Mouse (Mus musculus) CH12.LX (cell line): ENCODE data around the gene Abca2. TPM values are rescaled to one million over a fixed set of nuclear protein-coding genes. Genes with fewer than 3 reads are reported as not detected.

Experiments
- DNase-seq: peaks from one replicate; pipeline ENCODE4 v3.0.0-alpha.2; 2013; ENCODE audit errors: extremely low read depth
- H3K27ac ChIP-seq: 2 replicates; pipeline ENCODE4 v1.5.1; 2012; ENCODE audit warnings: low read depth, mild to moderate bottlenecking, control low read depth, moderate library complexity; ENCODE audit not compliant: insufficient read depth
- H3K27me3 ChIP-seq: replicated peaks from 2 replicates; pipeline ENCODE3; 2012; ENCODE audit warnings: inconsistent platforms
- H3K36me3 ChIP-seq, 2 experiments: replicated peaks in 1 of 2; 2 replicates each; pipeline versions ENCODE3 to v1.6.1; 2012; ENCODE audit warnings: inconsistent platforms in 1 of 2, low read length in 1 of 2, mild to moderate bottlenecking in 1 of 2, mixed read lengths in 1 of 2, moderate library complexity in 1 of 2; ENCODE audit not compliant: control insufficient read depth in 1 of 2, insufficient read depth in 1 of 2
- H3K4me1 ChIP-seq, 2 experiments: 2 replicates each; pipeline ENCODE4 v1.6.1; 2012; ENCODE audit warnings: inconsistent platforms in 1 of 2, moderate library complexity in 1 of 2; ENCODE audit not compliant: insufficient read depth in 2 of 2, control insufficient read depth in 1 of 2
- H3K4me2 ChIP-seq: 2 replicates; pipeline ENCODE4 v1.6.1; 2012; ENCODE audit warnings: low read depth, mild to moderate bottlenecking, control low read depth; ENCODE audit not compliant: poor library complexity, insufficient read depth, severe bottlenecking
- H3K4me3 ChIP-seq, 3 experiments: fragments of 150-350 bp in 1 of 3; sonication (generic) in 1 of 3; replicated peaks in 1 of 3; 2 replicates each; pipeline versions ENCODE3 to v1.5.1; 2011 to 2012; ENCODE audit warnings: low read depth in 2 of 3, low read length in 2 of 3, mild to moderate bottlenecking in 2 of 3, moderate library complexity in 2 of 3, control low read depth in 1 of 3, improper control_type of control experiment in 1 of 3, inconsistent platforms in 1 of 3, mixed read lengths in 1 of 3; ENCODE audit not compliant: poor library complexity in 1 of 3
- H3K79me2 ChIP-seq: replicated peaks from 2 replicates; pipeline ENCODE4 v1.6.1; 2012; ENCODE audit warnings: mild to moderate bottlenecking, moderate library complexity; ENCODE audit not compliant: control insufficient read depth, poor library complexity, insufficient read depth, severe bottlenecking; ENCODE audit errors: extremely low read depth
- H3K9ac ChIP-seq: 2 replicates; pipeline ENCODE4 v1.6.1; 2012; ENCODE audit warnings: low read depth, mild to moderate bottlenecking, control low read depth, moderate library complexity; ENCODE audit not compliant: insufficient read depth
- H3K9me3 ChIP-seq: replicated peaks from 2 replicates; pipeline ENCODE3; 2012; ENCODE audit warnings: low read length, inconsistent platforms, mixed read lengths
- BHLHE40 ChIP-seq: IDR thresholded peaks from 2 replicates; pipeline ENCODE4 v1.6.1; 2011; ENCODE audit warnings: mild to moderate bottlenecking, low read depth, low read length, improper control_type of control experiment
- CHD2 ChIP-seq: IDR thresholded peaks from 2 replicates; pipeline ENCODE4 v1.6.1; 2011; ENCODE audit warnings: low read length, improper control_type of control experiment
- CTCF ChIP-seq, 2 experiments: IDR thresholded peaks in 1 of 2; conservative IDR thresholded peaks in 1 of 2; 2 replicates each; pipeline ENCODE4 v1.5.1; 2011 to 2012; ENCODE audit warnings: low read depth in 2 of 2, low read length in 2 of 2, improper control_type of control experiment in 1 of 2, inconsistent platforms in 1 of 2, mild to moderate bottlenecking in 1 of 2, moderate library complexity in 1 of 2
- E2F4 ChIP-seq: IDR thresholded peaks from 2 replicates; pipeline ENCODE4 v1.6.1; 2011; ENCODE audit warnings: low read depth, low read length, improper control_type of control experiment; ENCODE audit not compliant: insufficient replicate concordance
- ELF1 ChIP-seq: IDR thresholded peaks from 2 replicates; pipeline ENCODE4 v1.6.1; 2014; ENCODE audit warnings: low read depth, mild to moderate bottlenecking, inconsistent platforms, low read length, improper control_type of control experiment
- EP300 ChIP-seq: IDR thresholded peaks from 2 replicates; pipeline ENCODE4 v1.6.1; 2011; ENCODE audit warnings: low read length, improper control_type of control experiment
- ETS1 ChIP-seq: conservative IDR thresholded peaks from 2 replicates; pipeline ENCODE4 v1.6.1; 2012; ENCODE audit warnings: low read depth, mild to moderate bottlenecking, inconsistent platforms, low read length, improper control_type of control experiment, moderate library complexity
- GABPA ChIP-seq: IDR thresholded peaks from 2 replicates; pipeline ENCODE4 v1.6.1; 2012; ENCODE audit warnings: low read depth, low read length, improper control_type of control experiment, inconsistent platforms; ENCODE audit not compliant: insufficient replicate concordance
- HCFC1 ChIP-seq: IDR thresholded peaks from 2 replicates; pipeline ENCODE4 v1.6.1; 2012; ENCODE audit warnings: low read depth, mild to moderate bottlenecking, inconsistent platforms, low read length, improper control_type of control experiment
- IRF4 ChIP-seq: IDR thresholded peaks from 2 replicates; pipeline ENCODE4 v1.6.1; 2014; ENCODE audit warnings: low read depth, mild to moderate bottlenecking, inconsistent platforms, low read length, improper control_type of control experiment
- JUN ChIP-seq: IDR thresholded peaks from 2 replicates; pipeline ENCODE4 v1.6.1; 2011; ENCODE audit warnings: low read depth, mild to moderate bottlenecking, low read length, improper control_type of control experiment, moderate library complexity; ENCODE audit not compliant: insufficient read depth
- JUND ChIP-seq: conservative IDR thresholded peaks from 2 replicates; pipeline ENCODE4 v1.6.1; 2011; ENCODE audit warnings: low read depth, low read length, improper control_type of control experiment
- KAT2A ChIP-seq: IDR thresholded peaks from 2 replicates; pipeline ENCODE4 v1.6.1; 2012; ENCODE audit warnings: low read length, improper control_type of control experiment, inconsistent platforms; ENCODE audit not compliant: insufficient replicate concordance
- MAFK ChIP-seq: IDR thresholded peaks from 2 replicates; pipeline ENCODE4 v1.6.1; 2011; ENCODE audit warnings: low read length, improper control_type of control experiment; ENCODE audit not compliant: insufficient replicate concordance
- MAX ChIP-seq: IDR thresholded peaks from 2 replicates; pipeline ENCODE4 v1.6.1; 2011; ENCODE audit warnings: low read length, improper control_type of control experiment
- MAZ ChIP-seq: IDR thresholded peaks from 2 replicates; pipeline ENCODE4 v1.6.1; 2012; ENCODE audit warnings: low read depth, mild to moderate bottlenecking, inconsistent platforms, low read length, improper control_type of control experiment, moderate library complexity
- MEF2A ChIP-seq: IDR thresholded peaks from 2 replicates; pipeline ENCODE4 v1.6.1; 2014; ENCODE audit warnings: low read depth, mild to moderate bottlenecking, inconsistent platforms, low read length, improper control_type of control experiment, borderline replicate concordance
- MXI1 ChIP-seq: IDR thresholded peaks from 2 replicates; pipeline ENCODE4 v1.6.1; 2011; ENCODE audit warnings: mild to moderate bottlenecking, low read depth, low read length, improper control_type of control experiment
- MYC ChIP-seq: IDR thresholded peaks from 2 replicates; pipeline ENCODE4 v1.6.1; 2011; ENCODE audit warnings: low read depth, mild to moderate bottlenecking, improper control_type of control experiment, low read length
- NRF1 ChIP-seq: IDR thresholded peaks from 2 replicates; pipeline ENCODE4 v1.6.1; 2014; ENCODE audit warnings: low read depth, mild to moderate bottlenecking, inconsistent platforms, low read length, improper control_type of control experiment, moderate library complexity
- PAX5 ChIP-seq: IDR thresholded peaks from 2 replicates; pipeline ENCODE4 v1.6.1; 2012; ENCODE audit warnings: low read length, inconsistent platforms, mixed read lengths
- POLR2A ChIP-seq: IDR thresholded peaks from 2 replicates; pipeline ENCODE4 v1.6.1; 2011; ENCODE audit warnings: low read depth, mild to moderate bottlenecking, improper control_type of control experiment, low read length
- POLR2AphosphoS2 ChIP-seq: IDR thresholded peaks from 2 replicates; pipeline ENCODE4 v1.6.1; 2011; ENCODE audit warnings: low read depth, low read length, improper control_type of control experiment
- RAD21 ChIP-seq: IDR thresholded peaks from 2 replicates; pipeline ENCODE4 v1.6.1; 2011; ENCODE audit warnings: low read depth, mild to moderate bottlenecking, low read length, improper control_type of control experiment, moderate library complexity
- RCOR1 ChIP-seq: conservative IDR thresholded peaks from 2 replicates; pipeline ENCODE4 v1.6.1; 2012; ENCODE audit warnings: low read depth, mild to moderate bottlenecking, inconsistent platforms, low read length, improper control_type of control experiment
- SIN3A ChIP-seq: IDR thresholded peaks from 2 replicates; pipeline ENCODE4 v1.6.1; 2012; ENCODE audit warnings: low read length, improper control_type of control experiment, inconsistent platforms
- TCF12 ChIP-seq: IDR thresholded peaks from 2 replicates; pipeline ENCODE4 v1.6.1; 2014; ENCODE audit warnings: low read depth, mild to moderate bottlenecking, inconsistent platforms, low read length, improper control_type of control experiment
- USF1 ChIP-seq: IDR thresholded peaks from 2 replicates; pipeline ENCODE4 v1.6.1; 2014; ENCODE audit warnings: low read depth, mild to moderate bottlenecking, inconsistent platforms, low read length, improper control_type of control experiment
- USF2 ChIP-seq: conservative IDR thresholded peaks from 2 replicates; pipeline ENCODE4 v1.6.1; 2011; ENCODE audit warnings: low read depth, low read length, improper control_type of control experiment
- ZKSCAN1 ChIP-seq: IDR thresholded peaks from 2 replicates; pipeline ENCODE4 v1.6.1; 2012; ENCODE audit warnings: low read depth, inconsistent platforms, low read length, improper control_type of control experiment, borderline replicate concordance
- ZMIZ1 ChIP-seq: IDR thresholded peaks from 2 replicates; pipeline ENCODE4 v1.6.1; 2012; ENCODE audit warnings: low read depth, mild to moderate bottlenecking, inconsistent platforms, low read length, improper control_type of control experiment
- dilution Hi-C: fragments of 300-500 bp; cut with MboI; formaldehyde crosslinking; loops from 2 replicates; pipeline ENCODE4 v1.14.3; 2020; ENCODE audit warnings: low sequenced_read_pairs; ENCODE audit not compliant: extremely low pct_unique_long_range_greater_than_20kb, extremely low pct_ligation_motif_present
- in situ Hi-C: fragments of 300-500 bp; cut with MboI; formaldehyde crosslinking; loops from 3 replicates; pipeline ENCODE4 v1.14.3; 2019; ENCODE audit warnings: low sequenced_read_pairs, low pct_ligation_motif_present, low pct_unique_long_range_greater_than_20kb, mixed read lengths
- polyA plus RNA-seq: library from polyadenylated mRNA; unstranded; fragments of >175 nt; gene quantifications from 2 replicates; pipeline ENCODE4 v1.2.1, GENCODE M21; 2012; ENCODE audit warnings: low read depth; ENCODE audit not compliant: insufficient read length
- total RNA-seq, 2 experiments: library from RNA; depleted of rRNA; stranded (reverse); fragments of 300-350 nt in 1 of 2; fragments of >200 nt in 1 of 2; gene quantifications; 2 replicates each; pipeline ENCODE4 v1.2.3; 2012 to 2014

Abca2 gene
- total and polyA plus RNA-seq, 3 experiments = 5.0 to 23.4 (median 13.0) TPM

DNA sequence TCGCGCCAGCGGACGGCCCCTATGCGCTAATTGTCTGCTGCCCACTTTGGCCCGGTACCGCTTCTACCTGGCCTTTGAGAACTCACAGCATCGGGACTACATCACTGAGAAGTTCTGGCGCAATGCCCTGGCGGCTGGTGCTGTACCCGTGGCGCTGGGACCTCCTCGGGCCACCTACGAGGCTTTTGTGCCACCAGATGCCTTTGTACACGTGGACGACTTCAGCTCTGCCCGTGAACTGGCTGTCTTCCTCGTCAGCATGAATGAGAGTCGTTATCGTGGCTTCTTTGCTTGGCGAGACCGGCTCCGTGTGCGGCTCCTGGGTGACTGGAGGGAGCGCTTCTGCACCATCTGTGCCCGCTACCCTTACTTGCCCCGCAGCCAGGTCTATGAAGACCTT, 3.0 kb upstream of the Abca2 start:
- H3K4me1 ChIP-seq = peaks cover 33 to 72% of the 10 kb centered on the region in 2 experiments
- no peak overlapping the region for H3K9ac ChIP-seq
- in situ Hi-C loops = loop anchor here (10.0 kb wide), 1 partner anchor 129 kb away; the partner anchor contains the start of gene Edf1

GRCm38 (mm10) chr2:25426721-25427191, 1.7 kb upstream of the Abca2 start:
- no peak overlapping the region for H3K4me3 ChIP-seq
- H3K27ac ChIP-seq = peak overlapping the region; percentile 76
- H3K9ac ChIP-seq = peak overlapping the region; percentile 47
- no peaks in the 10 kb centered on the region for H3K27me3 ChIP-seq
- peaks cover 37 to 77% of the 10 kb centered on the region in 2 experiments for H3K4me1 ChIP-seq
- no peaks in the 10 kb centered on the region for H3K79me2 ChIP-seq
- dilution Hi-C loops (no loop called here), in situ Hi-C loops (loop anchor here (10.0 kb wide), 1 partner anchor 128 kb away; the partner anchor contains the start of gene Edf1)
- H3K9me3 ChIP-seq = peaks cover 3% of the 10 kb centered on the region
- H3K4me2 ChIP-seq = peak overlapping the region; percentile 22
- peak; percentile 97 for DNase-seq
- H3K36me3 ChIP-seq = peaks cover 0 to 15% of the 10 kb centered on the region in 2 experiments
- TF ChIP-seq PAX5 = no peak
- TF ChIP-seq TCF12 = peak; percentile 62
- no peak for TF ChIP-seq JUND
- TF ChIP-seq SIN3A = 0 out of 2 replicates have a peak, but pooled peaks have one; percentile 28
- TF ChIP-seq POLR2AphosphoS2 = no peak
- peak; percentile 75 for TF ChIP-seq RAD21
- TF ChIP-seq MAZ = peak; percentile 62; the same call in 1 of the 2 replicates
- peak; percentile 77 for TF ChIP-seq MEF2A
- 0 out of 2 replicates have a peak, but pooled peaks have one; percentile 8 for TF ChIP-seq USF2
- TF ChIP-seq KAT2A = no peak
- TF ChIP-seq POLR2A = peak; percentile 60; the same call in 1 of the 2 replicates
- TF ChIP-seq ZMIZ1 = peak; percentile 54; the same call in 1 of the 2 replicates
- TF ChIP-seq GABPA = no peak
- TF ChIP-seq EP300 = no peak
- no peak for TF ChIP-seq NRF1
- TF ChIP-seq IRF4 = peak; percentile 68
- peak; percentile 50 for TF ChIP-seq HCFC1
- TF ChIP-seq CHD2 = no peak
- no peak for TF ChIP-seq MAFK
- TF ChIP-seq MAX = peak; percentile 48
- TF ChIP-seq RCOR1 = no peak
- no peak for TF ChIP-seq USF1
- peak; percentile 15; the same call in 1 of the 2 replicates for TF ChIP-seq ELF1
- TF ChIP-seq BHLHE40 = 0 out of 2 replicates have a peak, but pooled peaks have one; percentile 44
- no peak for TF ChIP-seq ZKSCAN1
- no peak for TF ChIP-seq JUN
- TF ChIP-seq MXI1 = no peak; the same call in 1 of the 2 replicates
- TF ChIP-seq ETS1 = peak; percentile 25; the same call in 1 of the 2 replicates
- no peak for TF ChIP-seq E2F4
- peak; percentile 86 to 93 for TF ChIP-seq CTCF (conservative IDR thresholded peaks at IDR 0.05 in 1 of 2, IDR thresholded peaks at IDR 0.05 in 1 of 2; ENCODE audit: low read depth in 2 of 2, low read length in 2 of 2)

More for the DNA sequence above, 3.0 kb upstream of the Abca2 start:
- no peak overlapping the region for H3K4me3 ChIP-seq
- no peak for DNase-seq
- no peaks in the 10 kb centered on the region for H3K27me3 ChIP-seq
- no peak overlapping the region for H3K27ac ChIP-seq
- no peak overlapping the region for H3K4me2 ChIP-seq
- H3K79me2 ChIP-seq = no peaks in the 10 kb centered on the region
- peaks cover 3% of the 10 kb centered on the region for H3K9me3 ChIP-seq
- no peak for TF ChIP-seq MYC
- no peak for TF ChIP-seq CHD2
- no peak for TF ChIP-seq IRF4
- TF ChIP-seq HCFC1 = no peak
- TF ChIP-seq TCF12 = no peak
- H3K36me3 ChIP-seq = peaks cover 0 to 2% of the 10 kb centered on the region in 2 experiments
- dilution Hi-C loops = no loop called here
